Mouse (Mus musculus): ENCODE measurements around the gene Sfxn5. TPM values are rescaled to one million over a fixed set of nuclear protein-coding genes. Genes with fewer than 3 reads are reported as not detected.
A peak's percentile ranks its signal among the peaks of the same experiment; 100 is the strongest.

The Sfxn5 gene
- total and polyA plus RNA-seq, 3 experiments: 1.8 to 3.0 TPM; not detected in 1

- peaks cover 0 to 26% of the 10 kb centered on the region in 2 experiments; a peak in 2 of 4 replicates for H3K36me3 ChIP-seq (ENCODE audit: control insufficient read depth in 1 of 2, insufficient read depth in 2 of 2, low read length in 2 of 2)
- peak overlapping the region; percentile 95 for H3K27ac ChIP-seq (ENCODE audit: control insufficient read depth, low read depth, low read length)
- peak; percentile 94 for DNase-seq (ENCODE audit: low read depth, low spot score)
- no peak for TF ChIP-seq POLR2A (IDR thresholded peaks at IDR 0.05; ENCODE audit: control insufficient read depth in 1 of 2, insufficient read depth in 1 of 2, low read depth in 1 of 2, low read length in 2 of 2, poor library complexity in 1 of 2)
- TF ChIP-seq ELF1 (IDR thresholded peaks at IDR 0.05; ENCODE audit: low read depth, low read length): peak; percentile 65; the same call in 1 of the 2 replicates
- no peak for TF ChIP-seq HCFC1 (IDR thresholded peaks at IDR 0.05; ENCODE audit: low read depth, low read length)
- no peak for TF ChIP-seq MEF2A (IDR thresholded peaks at IDR 0.05; ENCODE audit: extremely low read depth, insufficient replicate concordance, low read depth, low read length, poor library complexity, severe bottlenecking)
- peak; percentile 84 for TF ChIP-seq RCOR1 (IDR thresholded peaks at IDR 0.05; ENCODE audit: low read depth, low read length)
- no peak for TF ChIP-seq KAT2A (conservative IDR thresholded peaks at IDR 0.05; ENCODE audit: low read depth, low read length)
- TF ChIP-seq ZKSCAN1 (IDR thresholded peaks at IDR 0.05; ENCODE audit: low read depth, low read length): no peak
- no peak for TF ChIP-seq ZC3H11A (IDR thresholded peaks at IDR 0.05; ENCODE audit: low read depth, low read length)
- no peak for TF ChIP-seq GABPA (IDR thresholded peaks at IDR 0.05; ENCODE audit: low read depth, low read length)
- TF ChIP-seq TBP (IDR thresholded peaks at IDR 0.05; ENCODE audit: low read depth, low read length): no peak
- no peak for TF ChIP-seq USF2 (IDR thresholded peaks at IDR 0.05; ENCODE audit: borderline replicate concordance in 1 of 2, insufficient read depth in 1 of 2, low read depth in 1 of 2, low read length in 2 of 2)
- peak; percentile 46 for TF ChIP-seq TCF12 (IDR thresholded peaks at IDR 0.05; ENCODE audit: low read depth, low read length)
- TF ChIP-seq E2F4 (IDR thresholded peaks at IDR 0.05; ENCODE audit: borderline replicate concordance, low read depth, low read length): no peak
- peak; percentile 78; the same call in 1 of the 2 replicates for TF ChIP-seq SIN3A (IDR thresholded peaks at IDR 0.05; ENCODE audit: low read length)
- TF ChIP-seq MXI1 (IDR thresholded peaks at IDR 0.05; ENCODE audit: low read depth, low read length): no peak; the same call in 1 of the 2 replicates
- no peak for TF ChIP-seq MYB (IDR thresholded peaks at IDR 0.05; ENCODE audit: low read depth, low read length)
- TF ChIP-seq RAD21 (IDR thresholded peaks at IDR 0.05; ENCODE audit: low read depth, low read length): peak; percentile 37
- TF ChIP-seq TAL1 (IDR thresholded peaks at IDR 0.05; ENCODE audit: low read length): no peak
- TF ChIP-seq ZNF384 (IDR thresholded peaks at IDR 0.05; ENCODE audit: low read depth, low read length): peak; percentile 96
- peak; percentile 79 for TF ChIP-seq SMC3 (IDR thresholded peaks at IDR 0.05; ENCODE audit: low read depth, low read length)
- TF ChIP-seq ETS1 (IDR thresholded peaks at IDR 0.05; ENCODE audit: low read depth, low read length): peak; percentile 63
- TF ChIP-seq ZMIZ1 (IDR thresholded peaks at IDR 0.05; ENCODE audit: low read depth, low read length): no peak
- TF ChIP-seq USF1 (IDR thresholded peaks at IDR 0.05; ENCODE audit: low read depth, low read length): no peak
- TF ChIP-seq CTCF (IDR thresholded peaks at IDR 0.05 in 2 of 3, conservative IDR thresholded peaks at IDR 0.05 in 1 of 3; ENCODE audit: control insufficient read depth in 1 of 3, insufficient read depth in 1 of 3, low read depth in 2 of 3, low read length in 3 of 3, poor library complexity in 1 of 3, severe bottlenecking in 1 of 3): peak; percentile 76 to 88 (median 84)
- no peak for TF ChIP-seq CHD1 (IDR thresholded peaks at IDR 0.05; ENCODE audit: low read depth, low read length)
- no peak for TF ChIP-seq GATA1 (IDR thresholded peaks at IDR 0.05; ENCODE audit: low read depth, low read length)
- TF ChIP-seq EP300 (IDR thresholded peaks at IDR 0.05; ENCODE audit: low read depth in 1 of 2, low read length in 2 of 2): no peak
- no peak for TF ChIP-seq CHD2 (IDR thresholded peaks at IDR 0.05; ENCODE audit: low read length)
- peak; percentile 89 for TF ChIP-seq MAZ (IDR thresholded peaks at IDR 0.05; ENCODE audit: low read depth, low read length)
- no peak for TF ChIP-seq MYC (IDR thresholded peaks at IDR 0.05; ENCODE audit: low read depth, low read length)
- H3K4me1 ChIP-seq (ENCODE audit: control insufficient read depth in 1 of 2, insufficient read depth in 2 of 2, low read length in 2 of 2): peaks cover 11 to 39% of the 10 kb centered on the region in 2 experiments
- H3K9me3 ChIP-seq (replicated peaks; ENCODE audit: insufficient read depth, low read length): no peaks in the 10 kb centered on the region
- H3K4me3 ChIP-seq (ENCODE audit: control insufficient read depth in 1 of 2, insufficient read depth in 1 of 2, low read depth in 2 of 2, low read length in 2 of 2): peak overlapping the region; percentile 70 to 87
- H3K9ac ChIP-seq (ENCODE audit: control insufficient read depth, low read depth, low read length, poor library complexity, severe bottlenecking): peak overlapping the region; percentile 83
- H3K27me3 ChIP-seq (ENCODE audit: control insufficient read depth in 1 of 2, insufficient read depth in 2 of 2, low read length in 2 of 2): no peaks in the 10 kb centered on the region
- H3K79me2 ChIP-seq (ENCODE audit: control insufficient read depth, insufficient read depth, low read length, poor library complexity): no peaks in the 10 kb centered on the region; the same call in 1 of the 2 replicates
These were observed 47.1 kb upstream of the Sfxn5 start for GRCm38 (mm10) chr6:85380201-85380900.
